Mouse (Mus musculus): ENCODE results near the gene Gm21887.
"Not testable (repeated sequence)": the region's sequence is repeated elsewhere in the genome, so short reads cannot be mapped to it uniquely, and the experiment has no call there.

The Gm21887 gene

GRCm38 (mm10) chrX:170015883-170016282, 6.4 kb downstream of the Gm21887 start:
- not testable (repeated sequence) for DNase-seq

GRCm38 (mm10) chrX:170017333-170018245, 8.1 kb downstream of the Gm21887 start:
- DNase-seq, result peak in 1 of 2 experiments; percentile 70

GRCm38 (mm10) chrX:170018571-170019218, 9.2 kb downstream of the Gm21887 start:
- peak in 1 of 2 experiments; percentile 58 for DNase-seq

GRCm38 (mm10) chrX:170019219-170019953, 9.9 kb downstream of the Gm21887 start:
- DNase-seq, result not testable (repeated sequence)

GRCm38 (mm10) chrX:170019954-170020689, 10.7 kb downstream of the Gm21887 start:
- peak; percentile 89 to 99 for DNase-seq

GRCm38 (mm10) chrX:170020690-170021050, 11.2 kb downstream of the Gm21887 start:
- DNase-seq, result peak in 1 of 2 experiments; percentile 76

- DNase-seq, result not testable (repeated sequence)
Observed at GRCm38 (mm10) chrX:170021205-170021604, 11.7 kb downstream of the Gm21887 start.

GRCm38 (mm10) chrX:170021750-170022461, 12.4 kb downstream of the Gm21887 start:
- DNase-seq, result peak in 1 of 2 experiments; percentile 72
